Mouse (Mus musculus) heart, postnatal 10 days (tissue): ENCODE results near the gene Dip2c. TPM values are rescaled to one million over a fixed set of nuclear protein-coding genes. Genes with fewer than 3 reads are reported as not detected.
A peak's percentile ranks its signal among the peaks of the same experiment; 100 is the strongest.

Experiments used
- DNase-seq, 2 experiments: peaks; one replicate each; pipeline ENCODE4 v3.0.0; 2021
- intact Hi-C: fragments of 180-260 bp; cut with DNase I; formaldehyde crosslinking; loops from one replicate; pipeline ENCODE4 v1.15.1; 2025
- total RNA-seq, 2 experiments: library from RNA; stranded (reverse); gene quantifications; 2 replicates each; pipeline ENCODE4 v1.2.3; 2021

Gene Dip2c
- total RNA-seq, 2 experiments from 2014 or later: 53.8 to 62.2 TPM

GRCm38 (mm10) chr13:9481722-9482121 is 205.4 kb downstream of the Dip2c start:
- intact Hi-C loops: no loop called here
- DNase-seq: no peak

GRCm38 (mm10) chr13:9489696-9490095 is 213.4 kb downstream of the Dip2c start:
- intact Hi-C loops: no loop called here
- DNase-seq: no peak

GRCm38 (mm10) chr13:9494726-9495125 is 218.4 kb downstream of the Dip2c start:
- intact Hi-C loops: no loop called here
- DNase-seq: peak; percentile 48 to 55

- DNase-seq: peak; percentile 59 to 65
- intact Hi-C loops: no loop called here
Measured at GRCm38 (mm10) chr13:9504118-9504856, 228.0 kb downstream of the Dip2c start.

GRCm38 (mm10) chr13:9538556-9538955 is 262.2 kb downstream of the Dip2c start:
- intact Hi-C loops: no loop called here
- DNase-seq: no peak

- DNase-seq: peak; percentile 19 to 29
- intact Hi-C loops: no loop called here
Measured at GRCm38 (mm10) chr13:9547698-9548344, 271.5 kb downstream of the Dip2c start.

GRCm38 (mm10) chr13:9562099-9562498 is 285.8 kb downstream of the Dip2c start:
- intact Hi-C loops: loop anchor here (5.0 kb wide), 2 partner anchors 285 to 375 kb away; no protein-coding TSS in a partner anchor

GRCm38 (mm10) chr13:9562921-9563320 is 286.6 kb downstream of the Dip2c start:
- intact Hi-C loops: loop anchor here (5.0 kb wide), 2 partner anchors 284 to 376 kb away; no protein-coding TSS in a partner anchor
- DNase-seq: peak; percentile 31 to 60

More at GRCm38 (mm10) chr13:9562099-9562498, 285.8 kb downstream of the Dip2c start:
- DNase-seq: no peak

- intact Hi-C loops: no loop called here
- DNase-seq: peak; percentile 38 to 69
Measured at GRCm38 (mm10) chr13:9568852-9569251, 292.5 kb downstream of the Dip2c start.

GRCm38 (mm10) chr13:9576686-9577085 is 300.4 kb downstream of the Dip2c start:
- intact Hi-C loops: no loop called here
- DNase-seq: no peak

GRCm38 (mm10) chr13:9578456-9578855 is 302.1 kb downstream of the Dip2c start:
- DNase-seq: peak; percentile 37 to 49
- intact Hi-C loops: no loop called here

- DNase-seq: no peak
- intact Hi-C loops: no loop called here
Measured at GRCm38 (mm10) chr13:9581821-9582220, 305.5 kb downstream of the Dip2c start.

- no peak for DNase-seq
- intact Hi-C loops: no loop called here
Measured at GRCm38 (mm10) chr13:9583579-9583978, 307.3 kb downstream of the Dip2c start.

GRCm38 (mm10) chr13:9599334-9600096 is 323.2 kb downstream of the Dip2c start:
- intact Hi-C loops: no loop called here
- no peak for DNase-seq

- DNase-seq: no peak
- intact Hi-C loops: no loop called here
Measured at GRCm38 (mm10) chr13:9601350-9601749, 325.0 kb downstream of the Dip2c start.

GRCm38 (mm10) chr13:9611229-9611628 is 334.9 kb downstream of the Dip2c start:
- DNase-seq: no peak
- intact Hi-C loops: no loop called here

GRCm38 (mm10) chr13:9632684-9633083 is 356.4 kb downstream of the Dip2c start:
- intact Hi-C loops: no loop called here
- DNase-seq: no peak

- intact Hi-C loops: loop anchor here (2.0 kb wide), 1 partner anchor 453 kb away; no protein-coding TSS in a partner anchor
- no peak for DNase-seq
Measured at GRCm38 (mm10) chr13:9635951-9636350, 359.6 kb downstream of the Dip2c start.

GRCm38 (mm10) chr13:9636505-9636904 is 360.2 kb downstream of the Dip2c start:
- intact Hi-C loops: loop anchor here (2.0 kb wide), 1 partner anchor 454 kb away; no protein-coding TSS in a partner anchor
- peak; percentile 42 to 48 for DNase-seq

- intact Hi-C loops: loop anchor here (2.0 kb wide), 1 partner anchor 455 kb away; no protein-coding TSS in a partner anchor
- no peak for DNase-seq
Measured at GRCm38 (mm10) chr13:9637949-9638348, 361.6 kb downstream of the Dip2c start.

- intact Hi-C loops: no loop called here
- DNase-seq: no peak
Measured at GRCm38 (mm10) chr13:9648716-9649115, 372.4 kb downstream of the Dip2c start.
